Mouse (Mus musculus): ENCODE data around the gene Gm9945. TPM values are rescaled to one million over a fixed set of nuclear protein-coding genes. Genes with fewer than 3 reads are reported as not detected.

Gm9945 gene
- polyA plus RNA-seq, 1 experiment, result not detected

GRCm38 (mm10) chr11:53489421-53489820, 9.5 kb downstream of the Gm9945 start:
- H3K27me3 ChIP-seq (ENCODE audit: control insufficient read depth, insufficient read depth, low read length), result peaks cover 3% of the 10 kb centered on the region; the same call in 1 of the 2 replicates
- DNase-seq, result no peak
- no peak overlapping the region for H3K4me3 ChIP-seq (ENCODE audit: control insufficient read depth, insufficient read depth, low read length)
- no peak overlapping the region for H3K27ac ChIP-seq (ENCODE audit: control insufficient read depth, insufficient read depth, low read length)
- WGBS, result 94% methylated on average over 9 of the region's 9 CpGs
- 0 out of 2 replicates have a peak, but pooled peaks cover 4% of the 10 kb centered on the region for H3K4me1 ChIP-seq (replicated peaks; ENCODE audit: control insufficient read depth, insufficient read depth, low read length)
- TF ChIP-seq POLR2A (IDR thresholded peaks at IDR 0.05; ENCODE audit: control insufficient read depth, extremely low read depth, insufficient read depth, low read length, poor library complexity) (no peak), CTCF (IDR thresholded peaks at IDR 0.05; ENCODE audit: borderline replicate concordance, control insufficient read depth, extremely low read depth, insufficient read depth, low read length, poor library complexity) (no peak)
- H3K36me3 ChIP-seq (ENCODE audit: control insufficient read depth, insufficient read depth, low read length), result no peaks in the 10 kb centered on the region

DNA sequence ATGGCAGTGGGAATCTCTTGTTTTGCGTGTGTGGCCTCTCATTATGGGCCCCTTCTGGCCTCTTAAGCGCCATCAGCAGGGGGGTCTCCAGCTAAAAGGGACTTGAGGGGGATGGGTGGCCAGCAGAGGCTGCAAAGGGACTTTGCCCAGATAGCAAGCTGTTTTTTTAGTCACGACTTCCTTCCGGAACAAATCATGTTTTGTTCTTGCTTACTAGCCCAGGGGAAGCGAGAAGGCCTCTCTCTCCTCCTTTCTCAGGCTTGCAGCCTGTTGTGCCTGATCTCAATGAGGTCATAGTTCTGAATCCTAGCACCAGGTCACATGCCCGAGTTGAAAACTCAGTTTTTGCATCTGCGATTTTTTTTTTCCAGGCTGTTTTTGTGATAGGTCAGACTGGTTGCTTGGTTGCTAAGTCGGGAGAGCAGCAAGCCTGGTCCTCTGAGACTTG, 12.0 kb downstream of the Gm9945 start:
- Histone ChIP-seq H3K27me3 (ENCODE audit: control insufficient read depth, insufficient read depth, low read length) (peaks cover 3% of the 10 kb centered on the region; the same call in 1 of the 2 replicates), H3K4me3 (ENCODE audit: control insufficient read depth, insufficient read depth, low read length) (no peak overlapping the region), H3K27ac (ENCODE audit: control insufficient read depth, insufficient read depth, low read length) (no peak overlapping the region), H3K4me1 (replicated peaks; ENCODE audit: control insufficient read depth, insufficient read depth, low read length) (peaks cover 7% of the 10 kb centered on the region), H3K36me3 (ENCODE audit: control insufficient read depth, insufficient read depth, low read length) (no peaks in the 10 kb centered on the region)
- DNase-seq, result no peak
- 72% methylated on average over 8 of the region's 8 CpGs for WGBS
- TF ChIP-seq POLR2A (IDR thresholded peaks at IDR 0.05; ENCODE audit: control insufficient read depth, extremely low read depth, insufficient read depth, low read length, poor library complexity) (no peak), CTCF (IDR thresholded peaks at IDR 0.05; ENCODE audit: borderline replicate concordance, control insufficient read depth, extremely low read depth, insufficient read depth, low read length, poor library complexity) (no peak)

DNA sequence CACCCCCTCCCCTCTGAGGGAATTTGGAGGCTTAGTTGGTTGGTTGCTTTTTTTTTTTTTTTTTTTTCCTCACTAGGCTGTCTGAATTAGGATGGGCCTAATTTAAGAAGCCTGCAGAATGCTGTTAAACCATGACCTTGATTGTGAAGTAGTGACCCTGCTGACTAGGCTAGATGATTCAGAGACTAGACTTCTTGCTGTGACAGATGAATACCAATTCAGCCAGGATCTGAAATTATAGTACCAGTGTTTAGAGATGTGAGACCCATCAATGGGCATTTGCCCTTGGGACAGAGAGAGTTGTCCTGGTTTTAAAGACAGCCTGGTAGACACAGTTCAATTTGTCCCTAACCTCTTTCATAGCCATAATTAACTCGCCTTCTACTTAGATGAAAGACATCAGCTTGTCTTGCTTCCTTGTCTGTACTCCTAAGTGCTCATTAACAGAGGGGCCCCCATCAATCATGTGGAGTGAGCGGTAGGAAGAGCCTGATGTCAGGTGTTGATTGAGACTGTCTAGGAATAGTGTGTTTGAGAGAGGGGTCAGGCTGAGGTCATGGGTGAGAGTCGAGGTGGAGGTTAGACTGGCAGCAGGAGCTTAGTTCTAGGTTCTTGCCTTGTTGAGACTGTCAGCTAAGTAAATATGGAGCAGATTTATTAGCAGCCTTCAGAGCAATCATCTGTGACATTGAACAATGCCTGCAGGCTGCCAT, 13.4 kb downstream of the Gm9945 start:
- H3K36me3 ChIP-seq (ENCODE audit: control insufficient read depth, insufficient read depth, low read length), result no peaks in the 10 kb centered on the region
- no peak for DNase-seq
- WGBS, result 90% methylated on average over 3 of the region's 3 CpGs

GRCm38 (mm10) chr11:53495417-53495816, 15.5 kb downstream of the Gm9945 start:
- Histone ChIP-seq H3K4me1 (replicated peaks; ENCODE audit: control insufficient read depth, insufficient read depth, low read length) (peaks cover 8% of the 10 kb centered on the region), H3K36me3 (ENCODE audit: control insufficient read depth, insufficient read depth, low read length) (no peaks in the 10 kb centered on the region), H3K4me3 (ENCODE audit: control insufficient read depth, insufficient read depth, low read length) (no peak overlapping the region), H3K27me3 (ENCODE audit: control insufficient read depth, insufficient read depth, low read length) (no peaks in the 10 kb centered on the region), H3K27ac (ENCODE audit: control insufficient read depth, insufficient read depth, low read length) (no peak overlapping the region)
- no peak for TF ChIP-seq CTCF (IDR thresholded peaks at IDR 0.05; ENCODE audit: borderline replicate concordance, control insufficient read depth, extremely low read depth, insufficient read depth, low read length, poor library complexity)
- TF ChIP-seq POLR2A (IDR thresholded peaks at IDR 0.05; ENCODE audit: control insufficient read depth, extremely low read depth, insufficient read depth, low read length, poor library complexity), result no peak
- no peak for DNase-seq
- 94% methylated on average over 6 of the region's 6 CpGs for WGBS

More for the DNA sequence above, 13.4 kb downstream of the Gm9945 start:
- no peak overlapping the region for H3K27ac ChIP-seq (ENCODE audit: control insufficient read depth, insufficient read depth, low read length)
- H3K4me3 ChIP-seq (ENCODE audit: control insufficient read depth, insufficient read depth, low read length), result no peak overlapping the region
- TF ChIP-seq POLR2A (IDR thresholded peaks at IDR 0.05; ENCODE audit: control insufficient read depth, extremely low read depth, insufficient read depth, low read length, poor library complexity) (no peak), CTCF (IDR thresholded peaks at IDR 0.05; ENCODE audit: borderline replicate concordance, control insufficient read depth, extremely low read depth, insufficient read depth, low read length, poor library complexity) (no peak)
- peaks cover 8% of the 10 kb centered on the region for H3K4me1 ChIP-seq (replicated peaks; ENCODE audit: control insufficient read depth, insufficient read depth, low read length)
- H3K27me3 ChIP-seq (ENCODE audit: control insufficient read depth, insufficient read depth, low read length), result no peaks in the 10 kb centered on the region

DNA sequence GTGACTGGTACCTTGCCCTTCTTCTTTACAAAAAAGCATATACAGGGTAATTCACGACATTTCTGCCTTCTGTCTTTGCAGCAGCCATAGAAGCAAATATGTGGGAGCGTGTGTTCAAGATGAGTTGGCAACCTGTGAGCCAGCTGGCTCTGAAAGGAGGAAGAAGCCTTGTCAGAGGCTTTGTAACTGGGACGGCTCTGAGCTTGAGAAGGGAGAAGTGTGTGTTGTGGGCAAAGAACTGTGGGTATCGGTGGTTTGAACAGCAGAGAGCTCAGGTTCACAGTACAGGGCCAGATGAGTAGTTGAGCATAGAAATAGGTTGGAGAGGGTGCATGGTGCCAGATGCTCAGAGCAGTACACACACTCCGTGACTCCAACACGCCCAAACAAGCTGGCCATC, 17.0 kb downstream of the Gm9945 start:
- Histone ChIP-seq H3K27ac (ENCODE audit: control insufficient read depth, insufficient read depth, low read length) (peak overlapping the region; percentile 40; the same call in 1 of the 2 replicates), H3K36me3 (ENCODE audit: control insufficient read depth, insufficient read depth, low read length) (no peaks in the 10 kb centered on the region), H3K4me1 (replicated peaks; ENCODE audit: control insufficient read depth, insufficient read depth, low read length) (peaks cover 8% of the 10 kb centered on the region), H3K4me3 (ENCODE audit: control insufficient read depth, insufficient read depth, low read length) (no peak overlapping the region), H3K27me3 (ENCODE audit: control insufficient read depth, insufficient read depth, low read length) (no peaks in the 10 kb centered on the region)
- peak; percentile 20 for DNase-seq
- no peak for TF ChIP-seq POLR2A (IDR thresholded peaks at IDR 0.05; ENCODE audit: control insufficient read depth, extremely low read depth, insufficient read depth, low read length, poor library complexity)
- TF ChIP-seq CTCF (IDR thresholded peaks at IDR 0.05; ENCODE audit: borderline replicate concordance, control insufficient read depth, extremely low read depth, insufficient read depth, low read length, poor library complexity), result no peak
- WGBS, result 3% methylated on average over 6 of the region's 6 CpGs

DNA sequence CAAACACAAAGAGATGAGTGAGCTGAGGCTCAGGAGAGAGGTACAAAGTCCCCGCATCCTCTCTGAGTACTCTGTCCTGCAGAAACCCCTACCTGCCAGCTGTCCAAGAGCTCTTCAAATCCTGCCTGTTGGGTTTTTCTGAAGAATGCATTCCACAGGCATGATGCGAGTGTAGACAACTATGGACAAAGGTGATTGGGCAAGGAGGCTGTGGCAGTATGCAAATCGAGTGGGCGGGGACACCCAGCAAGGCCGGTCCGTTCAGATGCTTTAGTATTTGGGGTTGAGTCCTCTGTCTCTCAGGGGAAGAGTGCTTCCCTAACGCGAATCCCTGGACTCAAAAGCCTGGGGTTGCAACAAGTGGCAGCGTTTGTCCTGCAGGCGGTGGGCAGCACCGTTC, 20.6 kb downstream of the Gm9945 start:
- DNase-seq, result no peak
- TF ChIP-seq CTCF (IDR thresholded peaks at IDR 0.05; ENCODE audit: borderline replicate concordance, control insufficient read depth, extremely low read depth, insufficient read depth, low read length, poor library complexity), result no peak
- no peak for TF ChIP-seq POLR2A (IDR thresholded peaks at IDR 0.05; ENCODE audit: control insufficient read depth, extremely low read depth, insufficient read depth, low read length, poor library complexity)
- no peaks in the 10 kb centered on the region for H3K27me3 ChIP-seq (ENCODE audit: control insufficient read depth, insufficient read depth, low read length)
- WGBS, result 42% methylated on average over 11 of the region's 11 CpGs
- H3K36me3 ChIP-seq (ENCODE audit: control insufficient read depth, insufficient read depth, low read length), result no peaks in the 10 kb centered on the region
- no peak overlapping the region for H3K27ac ChIP-seq (ENCODE audit: control insufficient read depth, insufficient read depth, low read length)
- H3K4me1 ChIP-seq (replicated peaks; ENCODE audit: control insufficient read depth, insufficient read depth, low read length), result peaks cover 8% of the 10 kb centered on the region
- no peak overlapping the region for H3K4me3 ChIP-seq (ENCODE audit: control insufficient read depth, insufficient read depth, low read length)

Measured in thymus, adult 2 months (tissue).